15 mouse cellular contexts compared by ENCODE assay signal in genomic region chr13:73727621-73728025, GRCm38 (mm10). TPM values are rescaled to one million over a fixed set of nuclear protein-coding genes. Genes with fewer than 3 reads are reported as not detected.
DNase-seq lines count a peak whose midpoint lies in the region; ATAC-seq and TF ChIP-seq lines count a peak whose summit lies in the region.
"Had no signal": no experiment of that assay in that cellular context is flagged by ENCODE, and none has a peak within 500 bp of the region (broad histone marks: within the 10 kb centered on the region; RNA-seq: fewer than 3 reads in every experiment).

No protein-coding gene starts in this region.

- no peak for TF ChIP-seq CTCF in intestine, postnatal 0 days (IDR thresholded peaks at IDR 0.05; ENCODE audit: low read depth)
- no peak for TF ChIP-seq CTCF in midbrain, postnatal 0 days (IDR thresholded peaks at IDR 0.05)

- H3K4me2 ChIP-seq in intestine, embryonic 15.5 days (replicated peaks) = no peak overlapping the region
- no peak overlapping the region for H3K4me2 ChIP-seq in intestine, postnatal 0 days (replicated peaks; ENCODE audit: low read depth)
- H3K4me2 ChIP-seq in midbrain, postnatal 0 days (ENCODE audit: low read depth, low read length, poor library complexity, severe bottlenecking) = no peak overlapping the region
- H3K4me2 ChIP-seq: embryonic facial prominence, embryonic 12.5 days; limb, embryonic 15.5 days had no signal

- peak overlapping the region; percentile 13; the same call in 1 of the 2 replicates for H3K27ac ChIP-seq in intestine, embryonic 15.5 days
- H3K27ac ChIP-seq in intestine, postnatal 0 days (ENCODE audit: low read depth, low read length) = no peak overlapping the region
- H3K27ac ChIP-seq in midbrain, postnatal 0 days (ENCODE audit: low read depth, low read length) = no peak overlapping the region
- H3K27ac ChIP-seq: embryonic facial prominence, embryonic 12.5 days; left cerebral cortex, adult 2 months; limb, embryonic 15.5 days; macrophage had no signal

- H3K36me3 ChIP-seq in intestine, embryonic 15.5 days = no peaks in the 10 kb centered on the region
- H3K36me3 ChIP-seq in intestine, postnatal 0 days (ENCODE audit: control insufficient read depth, insufficient read depth) = no peaks in the 10 kb centered on the region
- H3K36me3 ChIP-seq in midbrain, postnatal 0 days (ENCODE audit: insufficient read depth, low read length) = no peaks in the 10 kb centered on the region
- H3K36me3 ChIP-seq: embryonic facial prominence, embryonic 12.5 days; limb, embryonic 15.5 days had no signal

- WGBS in intestine, embryonic 15.5 days = 48% methylated on average over 2 of the region's 2 CpGs
- WGBS in intestine, postnatal 0 days = 75% methylated on average over 2 of the region's 2 CpGs
- 26% methylated on average over 2 of the region's 2 CpGs for WGBS in midbrain, postnatal 0 days

- no peaks in the 10 kb centered on the region for H3K27me3 ChIP-seq in intestine, embryonic 15.5 days (replicated peaks)
- no peaks in the 10 kb centered on the region for H3K27me3 ChIP-seq in intestine, postnatal 0 days (replicated peaks; ENCODE audit: control insufficient read depth, insufficient read depth, low read length)
- H3K27me3 ChIP-seq in midbrain, postnatal 0 days (ENCODE audit: insufficient read depth, low read length) = no peaks in the 10 kb centered on the region

- peaks cover 11% of the 10 kb centered on the region for H3K4me1 ChIP-seq in intestine, embryonic 15.5 days (replicated peaks)
- H3K4me1 ChIP-seq in intestine, postnatal 0 days (replicated peaks; ENCODE audit: control insufficient read depth, insufficient read depth, low read length) = no peaks in the 10 kb centered on the region; the same call in 1 of the 2 replicates
- H3K4me1 ChIP-seq in midbrain, postnatal 0 days (ENCODE audit: insufficient read depth, low read length) = peaks cover 3% of the 10 kb centered on the region; the same call in 1 of the 2 replicates
- H3K4me1 ChIP-seq: embryonic facial prominence, embryonic 12.5 days had no signal

- H3K4me3 ChIP-seq in intestine, embryonic 15.5 days (replicated peaks) = no peak overlapping the region
- no peak overlapping the region for H3K4me3 ChIP-seq in intestine, postnatal 0 days (ENCODE audit: low read depth, low read length)
- H3K4me3 ChIP-seq in midbrain, postnatal 0 days (ENCODE audit: low read depth, low read length) = no peak overlapping the region
- H3K4me3 ChIP-seq: embryonic facial prominence, embryonic 12.5 days; left cerebral cortex, adult 2 months; limb, embryonic 15.5 days had no signal

- DNase-seq in NIH3T3 (ENCODE audit: low read depth) = peak; percentile 19
- peak; percentile 19 for DNase-seq in fibroblast of lung, adult 2 months (ENCODE audit: low read depth)
- DNase-seq in kidney, adult 9 months = peak; percentile 62
- no peak for DNase-seq in urinary bladder, postnatal 4 days (ENCODE audit: low spot score in 2 of 2)
- no peak for DNase-seq in midbrain, postnatal 0 days (ENCODE audit: low spot score)
- DNase-seq: cerebellum, postnatal 14 days had no signal

- no peaks in the 10 kb centered on the region for H3K9me3 ChIP-seq in intestine, embryonic 15.5 days
- no peaks in the 10 kb centered on the region for H3K9me3 ChIP-seq in intestine, postnatal 0 days (ENCODE audit: control insufficient read depth)
- H3K9me3 ChIP-seq in midbrain, postnatal 0 days (ENCODE audit: low read length) = no peaks in the 10 kb centered on the region
- H3K9me3 ChIP-seq: embryonic facial prominence, embryonic 12.5 days; limb, embryonic 15.5 days had no signal

- H3K9ac ChIP-seq in intestine, embryonic 15.5 days = no peak overlapping the region
- H3K9ac ChIP-seq in intestine, postnatal 0 days (ENCODE audit: low read depth, low read length) = no peak overlapping the region
- H3K9ac ChIP-seq in midbrain, postnatal 0 days (replicated peaks; ENCODE audit: low read length, poor library complexity, severe bottlenecking) = no peak overlapping the region
- H3K9ac ChIP-seq: embryonic facial prominence, embryonic 12.5 days; limb, embryonic 15.5 days had no signal

- ATAC-seq in intestine, embryonic 15.5 days = no peak
- no peak for ATAC-seq in intestine, postnatal 0 days
- no peak for ATAC-seq in midbrain, postnatal 0 days (ENCODE audit: low FRiP score)
- ATAC-seq: forebrain, embryonic 14.5 days had no signal

RNA-seq across cellular contexts. Expression of gene Slc12a7, which starts 5.3 kb away (rescaled TPM):
- 25.3 and 27.4 TPM in 2 replicates for polyA plus RNA-seq in intestine, embryonic 15.5 days (2015; fragmentation: Nextera tagmentation; extraction: Ambion mirVana)
- polyA plus RNA-seq in intestine, postnatal 0 days (2015; fragmentation: Nextera tagmentation; extraction: Ambion mirVana) = 12.9 and 13.4 TPM in 2 replicates
- 8.9 and 9.3 TPM in 2 replicates for total RNA-seq in midbrain, postnatal 0 days (2014; rRNA removed)
- polyA plus RNA-seq in midbrain, postnatal 0 days (2015; fragmentation: Nextera tagmentation; extraction: Ambion mirVana) = 4.1 and 4.7 TPM in 2 replicates

RNA-seq across cellular contexts. Expression of gene Slc6a19, which starts 23.0 kb away (rescaled TPM):
- 10.4 and 13.2 TPM in 2 replicates for polyA plus RNA-seq in intestine, embryonic 15.5 days (2015; fragmentation: Nextera tagmentation; extraction: Ambion mirVana)
- polyA plus RNA-seq in intestine, postnatal 0 days (2015; fragmentation: Nextera tagmentation; extraction: Ambion mirVana) = 110 and 119 TPM in 2 replicates
- total RNA-seq in midbrain, postnatal 0 days (2014; rRNA removed) = 0.33 and 0.49 TPM in 2 replicates
- polyA plus RNA-seq in midbrain, postnatal 0 days (2015; fragmentation: Nextera tagmentation; extraction: Ambion mirVana) = 0.53 and 0.79 TPM in 2 replicates
- polyA plus RNA-seq: heart, embryonic 14.5 days had no signal

RNA-seq across cellular contexts. Expression of gene Slc6a18, which starts 49.8 kb away (rescaled TPM):
- polyA plus RNA-seq in intestine, embryonic 15.5 days (2015; fragmentation: Nextera tagmentation; extraction: Ambion mirVana) = not detected in 2 replicates
- 0.04 and 0.20 TPM in 2 replicates for polyA plus RNA-seq in intestine, postnatal 0 days (2015; fragmentation: Nextera tagmentation; extraction: Ambion mirVana)
- not detected in 2 replicates for total RNA-seq in midbrain, postnatal 0 days (2014; rRNA removed)
- polyA plus RNA-seq in midbrain, postnatal 0 days (2015; fragmentation: Nextera tagmentation; extraction: Ambion mirVana) = not detected in 2 replicates
- total RNA-seq: left cerebral cortex, adult 2 months had no signal
- polyA plus RNA-seq: embryonic facial prominence, embryonic 12.5 days; forebrain, embryonic 14.5 days; heart, embryonic 14.5 days; intestine, embryonic 14.5 days; macrophage had no signal

Comparison
In these comparisons a context has a peak if more than half of its experiments do, and no peak if none do; other contexts are left out.
1. DNase-seq: peak in NIH3T3 (single experiment), fibroblast of lung, adult 2 months (single experiment) and kidney, adult 9 months (single experiment); none in urinary bladder, postnatal 4 days (0 of 2) and midbrain, postnatal 0 days (single experiment).